Mouse (Mus musculus) MEL (cell line): ENCODE measurements around the gene Acsm1.

Experiments
- CTCF ChIP-seq, 3 experiments: IDR thresholded peaks in 2 of 3; conservative IDR thresholded peaks in 1 of 3; 2 replicates each; pipeline ENCODE4 v1.5.1; 2011 to 2012; ENCODE audit warnings: low read length in 3 of 3, low read depth in 2 of 3, mild to moderate bottlenecking in 2 of 3, improper control_type of control experiment in 1 of 3, inconsistent platforms in 1 of 3, mixed read lengths in 1 of 3, moderate library complexity in 1 of 3; ENCODE audit not compliant: control insufficient read depth in 1 of 3, insufficient read depth in 1 of 3, poor library complexity in 1 of 3, severe bottlenecking in 1 of 3
- SIN3A ChIP-seq: IDR thresholded peaks from 2 replicates; pipeline ENCODE4 v1.6.1; 2012; ENCODE audit warnings: low read length, improper control_type of control experiment, inconsistent platforms
- TCF12 ChIP-seq: IDR thresholded peaks from 2 replicates; pipeline ENCODE4 v1.6.1; 2014; ENCODE audit warnings: low read depth, mild to moderate bottlenecking, inconsistent platforms, low read length, improper control_type of control experiment, moderate library complexity

DNA sequence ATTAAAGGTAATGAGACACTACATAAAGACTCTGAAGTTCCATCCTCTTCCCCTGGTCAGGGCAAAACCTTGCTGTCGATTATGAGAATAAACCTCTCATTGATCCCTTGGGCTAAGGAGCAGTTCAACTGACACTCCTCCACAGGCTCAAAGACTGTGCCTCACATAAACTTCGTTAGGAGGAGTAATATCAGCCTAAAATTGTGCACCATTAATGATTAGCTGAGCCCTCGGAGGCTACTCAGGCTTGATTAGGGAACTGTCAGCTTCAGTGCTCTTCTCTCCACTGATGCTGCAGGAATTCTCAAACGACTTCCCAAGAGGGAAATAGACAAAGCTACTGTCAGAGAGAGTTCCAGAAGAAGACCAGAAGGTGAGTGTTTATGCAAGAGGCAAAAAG lies 45.4 kb upstream of the Acsm1 start:
- TF ChIP-seq CTCF (IDR thresholded peaks at IDR 0.05 in 2 of 3, conservative IDR thresholded peaks at IDR 0.05 in 1 of 3; ENCODE audit: control insufficient read depth in 1 of 3, insufficient read depth in 1 of 3, low read depth in 2 of 3, low read length in 3 of 3, poor library complexity in 1 of 3, severe bottlenecking in 1 of 3) (no peak), SIN3A (no peak), TCF12 (no peak)
